Mouse (Mus musculus) hindbrain, postnatal 0 days (tissue): ENCODE results near the gene Vamp1. TPM values are rescaled to one million over a fixed set of nuclear protein-coding genes. Genes with fewer than 3 reads are reported as not detected.

Experiments used
- ATAC-seq: fragments of 200-750 bp; cut with Nextera tagmentation; 2 replicates; pipeline ENCODE4 v1.8.0; 2017; ENCODE audit warnings: mild to moderate bottlenecking, moderate TSS enrichment, moderate library complexity
- DNase-seq: peaks from one replicate; pipeline ENCODE4 v3.0.0-alpha.2; 2015; ENCODE audit warnings: low spot score
- H3K27ac ChIP-seq: fragments of 300-500 bp; sonication (generic); 2 replicates; pipeline ENCODE4 v1.5.1; 2014; ENCODE audit warnings: mild to moderate bottlenecking
- H3K27me3 ChIP-seq: fragments of 300-500 bp; sonication (generic); 2 replicates; pipeline ENCODE4 v1.6.1; 2014; ENCODE audit warnings: low read length, mixed read lengths; ENCODE audit not compliant: insufficient read depth
- H3K36me3 ChIP-seq: fragments of 300-500 bp; sonication (generic); 2 replicates; pipeline ENCODE4 v1.6.1; 2014; ENCODE audit warnings: low read length, mixed read lengths; ENCODE audit not compliant: insufficient read depth
- H3K4me1 ChIP-seq: fragments of 300-500 bp; sonication (generic); 2 replicates; pipeline ENCODE4 v1.6.1; 2014; ENCODE audit warnings: antibody characterized with exemption, low read length, mixed read lengths; ENCODE audit not compliant: insufficient read depth
- H3K4me2 ChIP-seq: fragments of 300-500 bp; sonication (generic); 2 replicates; pipeline ENCODE4 v1.6.1; 2014; ENCODE audit warnings: low read depth, mild to moderate bottlenecking, low read length, moderate library complexity, mixed read lengths
- H3K4me3 ChIP-seq: fragments of 300-500 bp; sonication (generic); 2 replicates; pipeline ENCODE4 v1.5.1; 2014; ENCODE audit warnings: low read length
- H3K9ac ChIP-seq: fragments of 300-500 bp; sonication (generic); replicated peaks from 2 replicates; pipeline ENCODE4 v1.6.1; 2014; ENCODE audit warnings: mild to moderate bottlenecking, low read length, moderate library complexity, mixed read lengths
- H3K9me3 ChIP-seq: fragments of 300-500 bp; sonication (generic); 2 replicates; pipeline ENCODE4 v1.6.1; 2016; ENCODE audit warnings: low read length, mixed read lengths
- CTCF ChIP-seq: IDR thresholded peaks from 2 replicates; pipeline ENCODE4 v1.5.1; 2016; ENCODE audit warnings: antibody characterized with exemption, control low read depth, low read depth
- WGBS: fragments of 180-500 bp; shearing (Covaris S2); extraction: QIAGEN DNeasy Blood & Tissue Kit; methylation state at CpG from one replicate; pipeline ENCODE4 v1.1.7; 2014; 5-methylcytosine and 5-hydroxymethylcytosine counted together
- polyA plus RNA-seq: library from polyadenylated mRNA; unstranded; fragments of >200 nt; fragmentation: Nextera tagmentation; extraction: Ambion mirVana; gene quantifications from 2 replicates; pipeline ENCODE4 v1.2.1, GENCODE M21; 2015
- total RNA-seq: library from RNA; depleted of rRNA; stranded (reverse); fragments of >200 nt; gene quantifications from 2 replicates; pipeline ENCODE4 v1.2.3, GENCODE M21; 2014

Gene Vamp1
- total and polyA plus RNA-seq, 2 experiments from 2014 or later = 74.6 to 85.3 TPM

- Histone ChIP-seq H3K27ac (no peak overlapping the region), H3K4me3 (no peak overlapping the region), H3K27me3 (no peaks in the 10 kb centered on the region), H3K9ac (no peak overlapping the region), H3K9me3 (no peaks in the 10 kb centered on the region), H3K4me1 (no peaks in the 10 kb centered on the region), H3K36me3 (no peaks in the 10 kb centered on the region), H3K4me2 (no peak overlapping the region)
- no peak for ATAC-seq
- no peak for DNase-seq
- WGBS = 72% methylated on average over 2 of the region's 2 CpGs
- no peak for TF ChIP-seq CTCF
These were observed 6.8 kb downstream of the Vamp1 start for GRCm38 (mm10) chr6:125222146-125222545.

GRCm38 (mm10) chr6:125222577-125222976, 7.2 kb downstream of the Vamp1 start:
- Histone ChIP-seq H3K27ac (no peak overlapping the region), H3K4me1 (no peaks in the 10 kb centered on the region), H3K36me3 (no peaks in the 10 kb centered on the region), H3K4me3 (no peak overlapping the region), H3K27me3 (no peaks in the 10 kb centered on the region), H3K9ac (no peak overlapping the region), H3K9me3 (no peaks in the 10 kb centered on the region), H3K4me2 (no peak overlapping the region)
- ATAC-seq (no peak), DNase-seq (no peak)
- 88% methylated on average over 3 of the region's 3 CpGs for WGBS
- no peak for TF ChIP-seq CTCF

- Histone ChIP-seq H3K27me3 (no peaks in the 10 kb centered on the region), H3K4me2 (no peak overlapping the region), H3K9me3 (no peaks in the 10 kb centered on the region), H3K4me1 (no peaks in the 10 kb centered on the region), H3K4me3 (no peak overlapping the region), H3K27ac (no peak overlapping the region), H3K9ac (no peak overlapping the region), H3K36me3 (no peaks in the 10 kb centered on the region)
- WGBS = 86% methylated on average over 5 of the region's 5 CpGs
- DNase-seq (no peak), ATAC-seq (no peak)
- peak; percentile 48 for TF ChIP-seq CTCF
These were observed 10.3 kb downstream of the Vamp1 start for GRCm38 (mm10) chr6:125225518-125226115.

GRCm38 (mm10) chr6:125230571-125230970, 15.2 kb downstream of the Vamp1 start:
- 67% methylated on average over 9 of the region's 9 CpGs for WGBS
- no peaks in the 10 kb centered on the region for H3K27me3 ChIP-seq
- no peak overlapping the region; the same call in 1 of the 2 replicates for H3K9ac ChIP-seq

GRCm38 (mm10) chr6:125231117-125232044, 16.0 kb downstream of the Vamp1 start, which contains the start of gene Tapbpl:
Tapbpl (minus strand) TSS chr6:125231860.
- H3K4me3 ChIP-seq = peak within 1 kb of the TSS; percentile 44
- peak within 1 kb of the TSS; percentile 89 for H3K4me2 ChIP-seq
- peak within 1 kb of the TSS; percentile 61 for H3K9ac ChIP-seq
- TF ChIP-seq CTCF = no peak
- peaks cover 10% of the 10 kb centered on the region; the same call in 1 of the 2 replicates for H3K4me1 ChIP-seq
- WGBS = 9% methylated on average over 16 of the region's 16 CpGs
- H3K36me3 ChIP-seq = no peaks in the 10 kb centered on the region
- DNase-seq = peak; percentile 78
- no peaks in the 10 kb centered on the region for H3K9me3 ChIP-seq
- peak; percentile 82 for ATAC-seq
- H3K27ac ChIP-seq = peak within 1 kb of the TSS; percentile 80
- no peaks in the 10 kb centered on the region for H3K27me3 ChIP-seq

More at GRCm38 (mm10) chr6:125230571-125230970, 15.2 kb downstream of the Vamp1 start:
- Histone ChIP-seq H3K27ac (peak overlapping the region; percentile 51; the same call in 1 of the 2 replicates), H3K36me3 (no peaks in the 10 kb centered on the region), H3K4me2 (peak overlapping the region; percentile 89), H3K4me3 (no peak overlapping the region), H3K4me1 (peaks cover 10% of the 10 kb centered on the region; the same call in 1 of the 2 replicates), H3K9me3 (no peaks in the 10 kb centered on the region)
- DNase-seq (no peak), ATAC-seq (no peak)
- no peak for TF ChIP-seq CTCF

- Histone ChIP-seq H3K4me1 (peaks cover 10% of the 10 kb centered on the region; the same call in 1 of the 2 replicates), H3K36me3 (no peaks in the 10 kb centered on the region), H3K27ac (peak overlapping the region; percentile 80), H3K4me2 (peak overlapping the region; percentile 89), H3K9ac (peak overlapping the region; percentile 61), H3K27me3 (no peaks in the 10 kb centered on the region), H3K9me3 (no peaks in the 10 kb centered on the region), H3K4me3 (peak overlapping the region; percentile 44)
- WGBS = 45% methylated on average over 4 of the region's 4 CpGs
- ATAC-seq = peak; percentile 18; the same call in 1 of the 2 replicates
- no peak for DNase-seq
- TF ChIP-seq CTCF = no peak
These were observed 16.7 kb downstream of the Vamp1 start for GRCm38 (mm10) chr6:125232045-125232437.
